Mouse (Mus musculus) central nervous system, embryonic 11.5 days (tissue): Measurements from ENCODE around the gene Olfr596. TPM values are rescaled to one million over a fixed set of nuclear protein-coding genes. Genes with fewer than 3 reads are reported as not detected.

Experiments used
- polyA plus RNA-seq: library from polyadenylated mRNA; depleted of rRNA; stranded (reverse); fragments of >200 nt; gene quantifications from 2 replicates; pipeline ENCODE4 v1.2.3, GENCODE M21; 2012; rRNA removed

The Olfr596 gene
- polyA plus RNA-seq = not detected in 2 replicates

GRCm38 (mm10) chr7:103305348-103305747 lies at the start of gene Olfr596:
TSS of gene Olfr596 (plus strand) at chr7:103305648.

GRCm38 (mm10) chr7:103316015-103316414 lies 10.6 kb downstream of the Olfr596 start, which contains the start of gene Olfr597:
TSS of gene Olfr597 (plus strand) at chr7:103316315.

GRCm38 (mm10) chr7:103323268-103323667 lies 17.8 kb downstream of the Olfr596 start, which contains the start of gene Olfr598:
TSS of gene Olfr598 (plus strand) at chr7:103323568.

GRCm38 (mm10) chr7:103335617-103336016 lies 30.2 kb downstream of the Olfr596 start, which contains the start of gene Olfr599:
TSS of gene Olfr599 (plus strand) at chr7:103335917.

GRCm38 (mm10) chr7:103349569-103349968 lies 44.1 kb downstream of the Olfr596 start, which contains the start of gene Olfr600:
TSS of gene Olfr600 (minus strand) at chr7:103349669.

Other genes starting within 250 kb of the Olfr596 start
- gene Olfr584, start 223.8 kb upstream of the Olfr596 start, polyA plus RNA-seq = not detected in 2 replicates
- gene Olfr585, start 207.9 kb upstream of the Olfr596 start, polyA plus RNA-seq = not detected in 2 replicates
- not detected in 2 replicates for gene Olfr586, start 180.0 kb upstream of the Olfr596 start, polyA plus RNA-seq
- gene Olfr588-ps1, start 164.8 kb upstream of the Olfr596 start, polyA plus RNA-seq = not detected in 2 replicates
- not detected in 2 replicates for gene Olfr589, start 149.3 kb upstream of the Olfr596 start, polyA plus RNA-seq
- not detected in 2 replicates for gene Olfr591, start 127.3 kb upstream of the Olfr596 start, polyA plus RNA-seq
- not detected in 2 replicates for gene Olfr592, start 120.8 kb upstream of the Olfr596 start, polyA plus RNA-seq
- not detected in 2 replicates for gene Olfr593, start 93.8 kb upstream of the Olfr596 start, polyA plus RNA-seq
- not detected in 2 replicates for gene Olfr594, start 88.7 kb upstream of the Olfr596 start, polyA plus RNA-seq
- gene Usp17ld, start 53.1 kb upstream of the Olfr596 start, polyA plus RNA-seq = not detected in 2 replicates
- not detected in 2 replicates for gene Olfr597, start 10.7 kb downstream of the Olfr596 start, polyA plus RNA-seq
- gene Olfr598, start 17.9 kb downstream of the Olfr596 start, polyA plus RNA-seq = not detected in 2 replicates
- not detected in 2 replicates for gene Olfr599, start 30.3 kb downstream of the Olfr596 start, polyA plus RNA-seq
- gene Olfr600, start 44.0 kb downstream of the Olfr596 start, polyA plus RNA-seq = not detected in 2 replicates
- not detected in 2 replicates for gene Olfr601, start 57.0 kb downstream of the Olfr596 start, polyA plus RNA-seq
- gene Olfr603, start 80.5 kb downstream of the Olfr596 start, polyA plus RNA-seq = not detected in 2 replicates
- gene Usp17lc, start 109.4 kb downstream of the Olfr596 start, polyA plus RNA-seq = not detected in 2 replicates
- not detected in 2 replicates for gene Olfr605, start 139.8 kb downstream of the Olfr596 start, polyA plus RNA-seq
- gene Olfr606, start 143.4 kb downstream of the Olfr596 start, polyA plus RNA-seq = not detected in 2 replicates
- gene Olfr607, start 158.5 kb downstream of the Olfr596 start, polyA plus RNA-seq = not detected in 2 replicates
- not detected in 2 replicates for gene Olfr608, start 164.2 kb downstream of the Olfr596 start, polyA plus RNA-seq
- gene Olfr609, start 192.4 kb downstream of the Olfr596 start, polyA plus RNA-seq = not detected in 2 replicates
- not detected in 2 replicates for gene Olfr610, start 206.5 kb downstream of the Olfr596 start, polyA plus RNA-seq
- gene Olfr611, start 215.2 kb downstream of the Olfr596 start, polyA plus RNA-seq = not detected in 2 replicates
- not detected in 2 replicates for gene Olfr612, start 237.1 kb downstream of the Olfr596 start, polyA plus RNA-seq
- gene Olfr613, start 242.4 kb downstream of the Olfr596 start, polyA plus RNA-seq = not detected in 2 replicates